Mouse (Mus musculus): ENCODE measurements at regions not wholly inside any gene's neighbourhood (a gene's known extent, or its start where the extent isn't known, plus 50 kb on each side); places are given as distances from the start of the nearest gene placed in this dataset.

DNA sequence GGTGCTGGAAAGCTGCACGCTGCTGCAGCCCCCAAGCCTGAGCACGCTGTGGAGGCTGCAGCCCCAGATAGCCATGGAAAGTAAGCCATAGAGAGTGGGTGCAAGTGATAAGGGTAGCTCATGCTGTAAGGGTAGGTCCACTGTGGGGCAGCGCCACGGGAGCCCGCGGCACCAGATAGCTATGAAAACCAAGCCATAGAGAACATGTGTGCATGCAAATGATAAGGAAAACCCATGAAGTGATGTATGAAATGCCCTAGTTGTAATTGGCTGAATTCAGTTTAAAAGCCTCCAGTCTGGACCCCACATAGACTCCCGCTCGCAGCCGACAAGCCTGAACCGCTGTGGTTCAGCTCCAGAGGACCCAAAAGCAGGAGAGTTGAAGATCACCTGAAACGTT lies 58.8 kb upstream of the L3mbtl3 start:
- DNase-seq (ENCODE audit: low read depth, low spot score) = no peak

DNA sequence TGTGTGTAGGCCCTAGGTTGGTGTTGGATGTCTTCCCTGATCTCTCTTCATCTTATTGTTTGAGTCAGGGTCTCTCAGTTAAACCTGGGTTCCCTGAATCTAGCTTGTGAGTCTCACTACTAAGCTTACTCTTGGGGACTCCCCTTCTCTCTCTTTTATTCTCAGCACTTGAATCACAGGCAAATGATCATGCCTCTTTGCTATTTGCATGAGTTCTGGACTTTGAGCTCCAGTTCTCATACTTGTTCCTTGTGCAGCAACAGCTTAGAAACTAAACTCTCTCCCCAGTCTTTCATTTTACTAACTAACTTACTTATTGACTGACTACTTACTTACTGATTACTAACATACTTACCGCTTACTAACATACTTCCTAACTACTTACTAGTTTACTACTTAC lies 64.9 kb upstream of the L3mbtl3 start:
- DNase-seq (ENCODE audit: low read depth, low spot score) = no peak

GRCm38 (mm10) chr10:26484311-26484710 lies 108.5 kb upstream of the L3mbtl3 start:
- DNase-seq (ENCODE audit: low read depth, low spot score) = no peak

- DNase-seq (ENCODE audit: low read depth, low spot score) = no peak
Observed at GRCm38 (mm10) chr10:26491351-26491750, 115.6 kb upstream of the L3mbtl3 start.

DNA sequence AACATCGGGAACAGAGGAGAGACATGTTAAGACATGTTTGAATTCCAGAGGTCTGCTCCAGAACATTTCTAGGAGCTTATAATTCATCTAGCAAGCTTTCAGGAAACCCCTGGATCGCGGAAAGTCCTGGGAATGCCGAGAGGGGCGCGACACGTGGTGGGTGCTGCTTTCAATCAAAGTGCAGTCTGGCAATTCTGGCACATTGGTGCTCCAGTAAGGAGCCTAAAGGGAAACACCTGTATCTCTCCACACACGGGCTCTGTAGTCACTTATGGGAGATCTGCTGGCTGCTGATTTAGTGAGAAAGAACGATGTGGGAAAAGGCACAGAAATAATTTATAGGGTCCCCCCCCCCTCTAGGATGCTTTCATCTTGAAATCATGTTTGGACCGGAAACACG lies 116.4 kb upstream of the L3mbtl3 start:
- DNase-seq (ENCODE audit: low read depth, low spot score) = no peak

DNA sequence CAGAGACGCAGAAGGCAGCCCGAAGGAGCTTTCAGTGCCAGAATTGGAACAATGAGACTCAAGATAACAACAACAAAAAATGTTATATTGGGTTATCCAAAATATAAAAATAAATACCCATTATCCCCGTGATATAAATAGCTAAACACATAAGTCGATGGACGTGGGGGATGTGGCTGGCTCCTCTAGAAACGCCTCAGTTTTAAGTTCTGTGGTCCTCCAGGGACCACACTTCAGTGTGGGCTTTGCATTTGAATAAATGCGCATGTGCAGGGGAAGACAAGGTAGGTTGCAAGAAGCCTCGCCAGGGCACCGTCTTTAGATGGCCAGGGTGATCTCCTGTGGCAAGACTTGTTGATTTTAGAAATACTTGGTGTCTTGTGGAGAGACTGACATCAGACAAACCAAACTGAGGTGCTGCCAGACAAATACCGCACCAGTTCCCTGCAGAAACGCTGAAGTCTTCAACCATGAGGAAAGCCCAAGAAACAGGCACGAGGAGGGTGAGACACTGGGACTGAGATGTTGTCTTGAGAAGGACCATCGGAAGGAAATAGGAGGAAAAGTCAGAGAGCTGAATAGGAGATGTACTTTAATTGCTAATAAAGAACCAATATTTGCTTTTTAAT lies 117.2 kb upstream of the L3mbtl3 start:
- no peak for DNase-seq (ENCODE audit: low read depth, low spot score)

DNA sequence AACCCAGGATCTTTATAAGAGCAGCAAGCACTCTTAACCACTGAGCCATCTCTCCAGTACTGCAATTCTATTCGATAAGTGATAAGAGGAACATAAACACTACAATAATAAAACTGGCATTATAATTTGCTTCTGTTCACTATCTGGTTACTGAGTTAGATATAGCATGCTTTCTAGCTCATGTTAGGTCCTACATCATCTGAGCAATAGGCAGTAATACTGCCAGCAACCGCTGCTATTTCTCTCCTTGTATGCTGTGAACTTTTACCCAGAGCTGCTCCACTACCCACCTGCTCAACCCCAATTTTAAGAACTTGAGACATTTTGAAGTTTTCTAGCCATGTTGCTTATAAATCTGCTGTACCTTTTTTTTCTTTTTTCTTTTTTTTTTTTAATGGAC lies 118.0 kb upstream of the L3mbtl3 start:
- no peak for DNase-seq (ENCODE audit: low read depth, low spot score)

DNA sequence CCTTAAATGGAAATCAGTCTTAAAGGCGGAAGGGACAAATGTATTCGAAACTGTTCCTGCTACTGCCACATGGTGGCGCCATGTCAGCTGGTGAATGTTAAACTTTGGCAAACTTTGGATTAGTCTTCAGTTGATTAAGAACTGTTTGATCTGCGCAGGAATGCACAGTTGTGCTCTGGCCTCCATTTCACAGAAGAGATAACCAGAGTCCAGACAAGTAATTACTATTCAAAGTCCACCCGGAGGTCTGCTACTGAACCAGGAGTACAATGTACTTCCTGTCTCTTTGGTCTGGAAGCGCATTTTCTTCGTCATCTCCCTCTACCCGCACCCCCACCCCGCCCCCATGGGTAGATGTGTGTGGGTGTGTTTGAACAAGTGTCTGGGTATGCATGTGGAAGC lies 118.6 kb upstream of the L3mbtl3 start:
- DNase-seq (ENCODE audit: low read depth, low spot score) = peak; percentile 82

DNA sequence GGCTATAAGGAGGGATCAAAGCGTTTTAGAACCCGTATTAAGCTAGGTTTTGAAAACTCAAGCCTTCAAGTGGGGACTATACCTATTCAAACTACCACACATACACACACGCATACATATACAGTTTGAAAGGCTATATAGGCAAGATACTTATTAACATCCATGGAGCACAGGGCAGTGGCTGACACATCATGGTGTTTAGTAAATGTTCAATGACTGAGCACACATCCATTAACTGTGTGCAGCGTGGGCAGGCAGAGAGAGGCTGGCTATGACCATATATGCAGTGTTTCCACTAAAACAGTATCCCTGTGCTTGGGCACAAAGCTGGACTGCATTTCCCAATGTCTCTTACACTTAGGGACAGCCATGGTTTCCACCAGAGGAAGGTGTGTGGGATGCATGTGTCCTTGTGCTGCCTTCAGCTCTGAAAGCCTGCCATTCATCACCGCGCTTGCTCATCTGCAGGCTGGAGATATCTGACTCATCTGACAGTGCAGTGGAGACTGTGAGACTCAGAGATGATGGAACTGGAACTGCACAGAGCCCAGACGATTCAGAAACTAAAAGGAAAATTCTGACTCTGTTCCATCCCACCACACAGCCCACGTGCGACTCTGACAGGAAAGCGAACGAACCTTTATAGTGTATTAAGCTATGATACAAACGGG lies 124.6 kb upstream of the L3mbtl3 start:
- DNase-seq (ENCODE audit: low read depth, low spot score) = no peak

DNA sequence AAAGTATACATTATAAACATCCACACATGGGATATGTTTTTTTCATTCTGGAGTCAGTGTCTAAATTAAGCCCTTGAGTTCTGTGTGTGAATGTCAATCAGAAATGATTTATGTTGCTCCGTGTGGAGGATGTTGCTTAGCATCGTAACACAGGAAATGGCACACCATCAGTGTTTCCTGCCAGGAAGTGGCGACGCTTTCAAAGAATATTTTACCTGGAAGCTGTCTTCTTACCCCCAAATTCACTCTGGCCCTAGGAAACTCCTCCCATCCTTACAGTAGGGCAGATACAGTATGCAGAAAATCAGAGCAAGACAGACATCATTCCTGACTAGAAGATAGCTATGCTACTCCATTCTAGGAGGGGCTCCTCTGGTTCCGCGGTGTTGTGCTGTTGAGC lies 145.1 kb upstream of the L3mbtl3 start:
- DNase-seq (ENCODE audit: low read depth, low spot score) = peak; percentile 80

DNA sequence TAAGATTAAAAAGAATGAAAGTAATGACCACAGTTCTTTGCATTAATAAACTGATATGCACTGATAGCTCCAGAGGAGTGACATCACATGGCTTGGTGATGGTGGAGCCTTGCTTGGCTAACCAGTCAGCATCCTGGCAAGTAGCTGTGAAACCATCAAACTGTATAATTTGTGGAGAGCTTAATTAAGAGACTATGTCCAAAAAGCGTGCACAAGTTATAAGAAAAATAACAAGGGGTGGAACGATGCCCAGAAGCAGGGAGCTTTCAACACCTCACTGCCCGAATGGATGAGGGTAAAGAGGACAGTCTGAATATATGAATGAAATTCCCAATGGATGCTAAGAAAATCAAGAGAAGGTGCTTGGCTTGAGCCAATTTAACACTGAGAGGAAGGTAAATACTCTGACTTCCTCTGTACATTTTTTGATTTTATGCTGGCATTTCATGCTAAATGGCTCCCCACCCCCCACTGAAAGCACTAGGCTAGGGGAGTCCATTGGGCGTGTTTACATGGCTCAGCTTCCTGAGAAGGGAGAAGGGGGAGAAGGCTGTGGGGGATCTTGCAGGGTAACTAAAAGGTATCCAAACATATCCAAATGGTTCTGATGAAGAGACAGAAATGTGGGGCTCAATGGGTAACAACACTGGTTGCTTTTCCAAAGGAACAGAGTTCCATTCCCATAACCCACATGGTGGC lies 150.2 kb upstream of the L3mbtl3 start:
- DNase-seq (ENCODE audit: low read depth, low spot score) = no peak

DNA sequence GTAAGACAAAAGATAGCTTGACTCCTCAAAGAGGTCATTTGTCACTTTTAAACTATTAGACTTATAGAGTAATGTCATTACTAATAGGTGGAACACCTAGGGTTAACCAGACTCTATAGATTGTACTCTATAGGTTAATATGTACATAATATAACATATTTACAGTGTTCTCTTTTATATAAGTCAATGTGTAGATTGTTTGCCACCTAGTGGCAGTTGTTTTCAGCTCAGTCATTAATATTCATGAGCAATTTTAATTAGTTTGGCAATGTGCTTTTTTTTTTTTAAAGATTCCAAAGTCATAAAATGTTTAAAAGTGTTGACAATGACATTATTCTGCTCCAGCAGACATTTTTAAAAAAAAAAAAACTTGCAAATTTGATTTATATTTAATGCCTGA lies 164.4 kb upstream of the L3mbtl3 start:
- peak; percentile 42 for DNase-seq (ENCODE audit: low read depth, low spot score)

- DNase-seq (ENCODE audit: low read depth, low spot score) = no peak
Observed at GRCm38 (mm10) chr10:26544061-26544460, 168.3 kb upstream of the L3mbtl3 start.

DNA sequence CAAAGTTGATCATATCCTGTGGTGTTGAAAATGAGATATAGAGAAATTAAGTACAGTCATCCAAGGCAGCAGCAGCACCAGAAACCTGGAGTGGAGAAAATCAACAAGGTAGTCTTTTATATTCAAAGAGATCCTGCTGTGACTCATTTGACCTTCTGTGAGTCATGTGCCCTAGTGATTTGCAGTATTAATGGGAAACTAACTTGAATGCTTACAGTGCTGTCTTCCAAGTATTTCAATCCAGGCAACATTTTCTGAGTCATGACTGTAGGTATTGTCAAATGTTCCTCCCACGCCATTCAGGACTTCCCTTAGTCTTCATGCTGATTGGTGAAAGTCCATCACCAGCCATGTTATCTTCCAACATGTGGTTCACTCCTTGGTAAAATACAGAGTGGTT lies 169.0 kb upstream of the L3mbtl3 start:
- peak; percentile 5 for DNase-seq (ENCODE audit: low read depth, low spot score)

- DNase-seq (ENCODE audit: low read depth, low spot score) = no peak
Observed at GRCm38 (mm10) chr10:26556246-26556645, 180.5 kb upstream of the L3mbtl3 start.

GRCm38 (mm10) chr10:26558118-26558517 lies 182.3 kb upstream of the L3mbtl3 start:
- no peak for DNase-seq (ENCODE audit: low read depth, low spot score)

GRCm38 (mm10) chr10:26559323-26559722 lies 183.6 kb upstream of the L3mbtl3 start:
- DNase-seq (ENCODE audit: low read depth, low spot score) = no peak

DNA sequence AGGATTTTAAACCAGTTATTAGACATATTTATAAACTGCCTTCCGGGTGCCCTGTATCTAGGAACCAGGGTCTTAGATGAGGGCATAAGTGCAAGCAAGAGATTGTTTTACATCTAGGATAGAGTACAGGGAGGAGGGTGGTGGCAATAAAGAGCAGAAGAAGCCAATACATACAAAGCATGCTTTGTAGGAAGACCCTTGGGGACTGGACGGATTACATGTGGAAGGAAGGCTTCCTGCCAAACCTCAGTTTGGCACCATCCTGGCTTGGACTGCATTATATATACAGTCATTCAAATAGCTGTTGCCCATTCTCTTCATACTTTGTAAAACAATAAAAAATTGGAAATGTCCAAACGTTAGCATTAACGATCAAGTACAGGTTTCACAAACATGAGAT lies 184.7 kb upstream of the L3mbtl3 start:
- DNase-seq (ENCODE audit: low read depth, low spot score) = no peak

GRCm38 (mm10) chr10:26564462-26564861 lies 188.7 kb upstream of the L3mbtl3 start:
- peak; percentile 18 for DNase-seq (ENCODE audit: low read depth, low spot score)

- no peak for DNase-seq (ENCODE audit: low read depth, low spot score)
Observed at GRCm38 (mm10) chr10:26567613-26568012, 185.6 kb upstream of the Arhgap18 start.

GRCm38 (mm10) chr10:26570468-26570867 lies 182.8 kb upstream of the Arhgap18 start:
- no peak for DNase-seq (ENCODE audit: low read depth, low spot score)

DNA sequence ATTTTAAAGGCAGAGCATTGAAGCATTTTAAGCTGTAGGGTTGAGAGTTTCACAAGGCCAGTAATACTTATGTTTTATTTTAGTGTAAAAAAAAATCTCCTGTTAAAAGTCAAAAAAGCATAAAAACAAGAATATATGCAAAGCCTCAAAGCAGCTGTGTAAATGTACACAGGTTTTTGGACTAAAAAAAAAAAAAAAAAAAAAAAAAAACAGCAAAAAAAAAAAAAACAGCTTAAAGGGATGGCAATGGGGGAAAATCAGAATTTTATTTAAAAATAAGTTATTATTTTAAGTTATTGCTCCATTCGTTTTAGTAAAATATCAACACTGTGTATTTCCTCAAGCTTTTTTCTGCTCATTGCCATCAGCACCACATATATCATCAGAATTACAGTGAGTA lies 181.8 kb upstream of the Arhgap18 start:
- no peak for DNase-seq (ENCODE audit: low read depth, low spot score)

DNA sequence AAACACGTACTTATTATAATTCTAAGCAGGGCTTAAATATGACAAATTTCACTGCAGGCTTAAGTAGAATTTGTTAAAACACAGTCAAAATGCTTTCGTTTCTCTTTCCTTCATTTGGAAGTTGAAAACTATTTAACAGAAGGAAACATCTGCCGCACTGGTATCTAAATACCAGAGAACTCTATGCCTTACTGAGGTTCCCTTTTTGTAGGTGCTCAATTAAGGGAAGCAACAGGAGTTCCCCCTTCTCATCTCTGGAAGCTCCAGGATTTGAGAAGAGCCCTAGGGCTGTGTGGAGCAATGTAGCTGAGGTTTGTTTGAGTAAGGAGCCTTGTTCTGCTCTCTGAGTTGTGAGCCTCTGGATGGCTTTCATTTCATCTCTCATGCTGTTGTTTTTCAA lies 177.1 kb upstream of the Arhgap18 start:
- DNase-seq (ENCODE audit: low read depth, low spot score) = no peak

Data from CD4-positive helper T cell, adult 2 months (primary cell).